Mouse (Mus musculus) kidney, adult 8-10 months (tissue): ENCODE measurements around the gene Rnf135.
"Not testable (repeated sequence)": the region's sequence is repeated elsewhere in the genome, so short reads cannot be mapped to it uniquely, and the experiment has no call there.

ENCODE experiments used
- DNase-seq, 2 experiments: peaks; one replicate each; pipeline ENCODE4 v3.0.0; 2022

The Rnf135 gene

DNA sequence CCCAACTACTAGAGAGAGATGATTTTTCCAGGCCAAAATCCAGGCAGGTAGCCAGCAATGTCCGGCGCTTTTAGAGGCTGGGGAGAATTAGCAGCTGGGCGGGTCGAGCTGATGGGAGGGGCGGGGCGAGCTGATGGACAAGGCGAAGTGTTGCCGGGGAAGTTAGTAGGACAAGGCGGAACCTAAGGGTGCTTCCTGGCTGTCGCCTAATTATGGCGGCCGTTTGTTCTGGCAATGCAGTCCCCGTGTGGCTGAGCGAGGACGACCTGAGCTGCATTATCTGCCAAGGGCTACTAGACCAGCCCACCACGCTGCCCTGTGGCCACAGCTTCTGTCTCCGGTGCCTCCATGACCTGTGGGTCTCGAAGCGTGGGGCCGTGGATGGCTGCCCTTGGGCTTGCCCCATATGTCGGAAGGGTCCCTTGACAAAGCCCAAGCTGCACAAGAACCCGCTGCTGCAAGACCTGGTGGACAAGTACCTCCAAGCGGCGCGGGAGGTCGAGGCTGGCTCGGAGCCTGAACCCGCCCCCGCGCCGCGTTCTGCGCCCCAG, at the start of gene Rnf135:
Gene Rnf135, plus strand, starts transcription at position 147 of the 551 bp plus-strand sequence.
- peak; percentile 94 to 96 for DNase-seq

DNA sequence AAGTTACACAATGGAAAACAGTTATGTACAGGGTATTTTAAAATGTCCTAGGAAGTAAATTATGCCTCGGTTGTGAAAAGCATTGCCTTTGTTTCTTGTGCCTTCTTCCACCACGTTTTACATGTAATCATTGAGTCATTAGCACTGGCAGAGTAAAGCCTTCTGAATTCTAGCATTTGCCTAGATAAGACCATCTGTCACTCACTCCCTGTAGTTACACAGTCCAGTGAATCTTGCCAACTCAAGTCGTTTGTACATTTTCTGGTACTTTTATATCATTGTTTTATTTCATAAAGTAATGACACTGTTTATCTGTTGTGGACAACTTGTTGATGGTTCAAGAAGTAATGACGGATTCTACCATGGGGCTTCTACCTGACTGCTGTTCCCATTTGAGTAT, 48.9 kb upstream of the Rnf135 start:
- no peak for DNase-seq

DNA sequence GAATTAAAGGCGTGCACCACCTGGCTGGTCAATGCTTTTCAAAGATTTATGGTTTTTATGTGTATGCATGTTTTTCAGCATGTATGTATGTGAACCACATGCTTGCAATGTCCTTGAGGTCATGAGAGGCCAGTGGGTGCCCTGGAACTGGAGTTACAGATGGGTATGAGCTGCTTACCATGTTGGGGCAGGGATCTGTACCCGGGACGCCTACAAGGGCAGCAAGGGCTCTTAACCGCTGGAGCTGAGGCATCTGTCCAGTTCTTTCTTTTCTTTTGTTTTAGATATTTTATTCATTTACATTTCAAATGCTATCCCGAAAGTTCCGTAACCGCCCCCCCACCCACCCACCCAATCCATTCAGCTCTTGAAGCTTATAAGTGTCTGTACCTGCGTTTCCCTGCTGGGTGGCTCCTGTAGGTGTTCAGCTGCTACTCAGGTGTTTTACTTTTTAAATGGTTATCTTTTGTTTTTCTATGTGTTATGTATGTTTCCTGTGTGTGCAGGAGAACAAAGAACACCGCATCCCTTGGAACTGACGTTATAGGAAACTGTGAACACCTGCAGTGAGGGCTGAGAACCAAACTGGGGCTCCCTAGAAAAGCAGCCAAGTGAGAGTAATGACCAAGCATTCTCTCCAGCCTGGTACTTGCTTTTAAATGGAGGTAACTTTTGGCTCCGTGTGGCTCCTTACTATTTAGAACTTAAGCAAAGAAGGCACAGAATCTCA, 47.5 kb upstream of the Rnf135 start:
- no peak for DNase-seq

DNA sequence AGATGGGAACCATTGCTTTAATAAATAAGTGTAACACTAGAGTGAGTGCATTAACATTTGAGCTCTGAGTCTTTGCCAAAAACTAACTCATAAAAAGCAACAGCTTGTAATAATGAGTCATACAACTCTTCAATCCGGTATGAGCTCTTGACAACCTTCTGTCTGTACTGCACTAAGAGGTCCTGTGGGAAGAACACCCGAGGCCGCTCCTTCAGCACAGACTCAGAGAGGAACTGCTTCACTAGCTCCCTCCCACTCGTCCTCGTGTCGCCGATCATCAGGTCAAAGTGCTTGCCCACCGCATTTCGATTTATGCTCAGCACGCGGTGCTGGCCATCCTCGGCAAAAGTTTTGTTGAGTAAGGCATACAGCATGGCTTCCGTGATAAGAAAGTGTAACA, 46.9 kb upstream of the Rnf135 start:
- no peak for DNase-seq

DNA sequence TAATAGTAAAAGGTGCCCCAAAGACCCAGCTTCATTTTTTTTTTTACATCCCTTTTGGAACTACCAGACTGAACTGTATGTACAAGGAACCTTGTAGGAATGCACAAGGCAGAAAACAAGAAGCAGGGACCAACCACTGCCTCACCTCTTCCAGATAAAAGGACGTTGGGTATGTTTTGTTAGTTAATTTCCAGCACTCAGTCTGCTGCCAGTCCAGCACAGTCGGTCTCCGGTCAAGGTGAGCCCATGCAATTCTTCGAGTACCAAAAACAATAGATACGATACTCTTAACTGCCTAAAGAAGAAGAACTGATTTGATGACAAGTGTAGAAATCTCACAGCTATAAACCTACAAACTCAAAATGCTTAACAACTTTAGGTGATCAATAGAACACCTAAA, 45.9 kb upstream of the Rnf135 start:
- DNase-seq, result no peak

DNA sequence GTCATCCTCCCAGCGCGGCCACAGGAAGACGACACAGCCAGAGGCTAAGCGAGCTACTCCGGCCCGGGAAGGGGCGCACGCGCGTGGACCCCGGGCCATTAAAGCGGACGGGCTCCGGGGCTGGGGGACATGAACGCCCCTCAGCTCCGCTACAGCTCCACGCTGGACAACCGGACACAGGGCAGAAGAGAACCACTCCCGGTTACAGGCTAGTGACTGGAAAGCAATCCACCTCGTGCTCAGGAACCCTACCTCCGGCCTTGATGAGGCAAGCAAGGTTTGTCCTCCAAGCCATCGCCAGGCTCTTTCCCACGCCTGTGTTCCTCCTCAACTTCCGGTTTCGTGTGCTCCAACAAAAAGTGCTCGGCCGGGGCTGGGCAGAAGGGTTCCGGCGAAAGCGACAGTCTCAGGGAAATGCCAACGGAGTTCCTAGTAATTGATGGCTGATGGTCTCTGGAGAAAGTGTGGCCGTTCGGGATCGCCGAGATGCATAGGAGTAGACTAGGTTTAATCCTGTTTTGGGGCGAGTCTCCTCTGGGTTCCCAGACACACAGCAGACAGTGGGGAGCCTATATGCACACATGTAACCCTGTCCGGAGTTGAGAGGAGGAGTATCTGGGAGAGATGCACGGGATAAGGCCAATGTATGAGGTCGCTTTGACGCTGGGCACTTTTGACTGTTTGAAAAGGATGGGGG, 41.7 kb upstream of the Rnf135 start, which contains the start of gene Tefm:
Gene Tefm, minus strand, starts transcription at position 351 of the 697 bp plus-strand sequence.
- DNase-seq, result peak; percentile 72 to 85

DNA sequence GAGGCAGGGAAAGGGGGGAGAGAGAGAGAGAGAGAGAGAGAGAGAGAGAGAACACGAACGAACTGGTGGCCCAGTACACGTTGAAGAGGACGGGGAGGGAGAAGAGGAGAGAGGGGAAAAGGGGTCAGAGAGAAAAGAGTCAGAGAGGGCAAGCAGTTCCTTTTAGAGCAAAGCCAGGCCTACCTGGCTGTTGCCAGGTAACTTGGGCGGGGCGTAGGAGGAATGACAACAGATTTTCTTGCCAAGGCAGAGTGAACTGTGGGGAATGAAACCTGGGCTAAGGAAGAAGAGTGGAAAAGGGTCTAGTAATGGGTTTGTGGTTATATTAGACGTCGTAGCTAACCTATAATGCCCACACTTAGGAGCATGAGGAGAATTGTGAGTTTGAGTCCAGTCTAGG, 40.8 kb upstream of the Rnf135 start:
- DNase-seq, result no peak

DNA sequence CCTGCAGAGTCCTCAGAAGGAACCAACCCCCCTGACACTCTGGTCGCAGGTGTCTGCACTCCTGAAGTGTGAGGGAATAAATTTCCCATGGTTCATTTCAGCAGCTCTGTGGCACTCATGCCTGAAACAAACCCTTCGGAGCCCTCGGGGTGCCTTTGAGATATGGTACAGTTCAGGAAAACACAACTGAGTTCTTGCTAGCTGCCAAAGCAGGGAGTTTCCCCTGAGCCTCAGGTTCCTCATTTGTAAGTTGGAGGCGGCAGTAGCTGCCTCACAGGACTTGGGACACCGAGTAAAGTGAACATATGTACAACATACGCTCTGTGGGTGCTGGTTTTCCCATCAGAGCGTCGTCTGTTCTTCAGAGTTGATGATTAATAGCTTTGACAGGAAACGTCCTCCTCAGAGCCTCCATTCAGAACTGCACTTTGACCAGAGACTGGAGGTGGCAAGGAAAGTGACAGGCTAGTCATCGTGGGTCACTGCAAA, 37.8 kb upstream of the Rnf135 start:
- peak; percentile 58 to 65 for DNase-seq

DNA sequence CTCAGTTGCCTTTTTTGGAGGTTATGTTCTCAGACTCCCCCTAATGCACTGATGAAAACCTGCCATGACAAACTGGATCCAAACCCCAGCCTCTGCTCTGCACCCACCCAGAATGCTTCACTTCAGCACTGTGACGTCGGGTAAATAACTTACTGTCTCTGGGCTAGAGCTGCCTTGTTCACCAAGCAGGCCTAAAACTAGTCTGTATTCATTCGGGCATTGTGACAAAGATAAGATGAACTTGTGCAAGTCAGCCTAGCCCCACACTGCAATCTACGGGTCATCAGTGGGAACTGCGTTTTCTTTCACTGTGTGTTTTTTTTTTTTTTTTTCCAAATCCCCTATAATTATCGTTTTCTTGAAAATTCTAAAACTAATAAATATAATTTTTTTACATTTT, 35.9 kb upstream of the Rnf135 start:
- no peak for DNase-seq

DNA sequence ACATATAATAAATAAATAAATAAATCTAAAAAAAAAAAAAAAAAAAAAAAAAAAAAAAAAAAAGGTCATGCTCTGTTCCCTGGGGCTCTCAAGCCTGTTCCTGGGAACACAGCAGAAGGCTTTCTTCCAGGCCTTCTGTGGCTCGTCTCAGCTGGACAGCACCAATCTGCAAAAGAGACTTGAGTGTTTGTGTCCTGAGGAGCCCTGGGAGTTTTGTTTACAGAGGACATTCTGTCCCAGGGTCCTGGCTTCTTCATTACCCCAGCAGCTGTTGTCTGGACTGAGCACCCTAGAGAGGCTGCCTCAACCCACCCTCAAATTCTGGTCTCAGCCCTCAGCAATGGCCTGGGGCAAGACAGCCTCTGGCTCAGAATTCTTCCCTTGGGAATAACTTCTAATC, 35.3 kb upstream of the Rnf135 start:
- peak in 1 of 2 experiments; percentile 59 for DNase-seq

DNA sequence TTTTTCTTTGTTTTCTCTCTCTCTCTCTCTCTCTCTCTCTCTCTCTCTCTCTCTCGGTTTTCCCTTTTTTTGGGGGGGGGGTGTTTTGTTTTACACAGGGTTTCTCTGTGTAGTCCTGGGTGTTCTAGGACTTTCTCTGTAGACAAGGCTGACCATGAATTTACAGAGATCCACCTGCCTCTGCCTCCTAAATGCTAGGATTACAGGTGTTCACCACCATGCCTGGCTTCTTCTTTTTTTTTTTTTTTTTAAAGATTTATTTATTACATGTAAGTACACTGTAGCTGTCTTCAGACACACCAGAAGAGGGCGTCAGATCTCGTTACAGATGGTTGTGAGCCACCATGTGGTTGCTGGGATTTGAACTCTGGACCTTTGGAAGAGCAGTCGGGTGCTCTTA, 34.7 kb upstream of the Rnf135 start:
- not testable (repeated sequence) for DNase-seq

DNA sequence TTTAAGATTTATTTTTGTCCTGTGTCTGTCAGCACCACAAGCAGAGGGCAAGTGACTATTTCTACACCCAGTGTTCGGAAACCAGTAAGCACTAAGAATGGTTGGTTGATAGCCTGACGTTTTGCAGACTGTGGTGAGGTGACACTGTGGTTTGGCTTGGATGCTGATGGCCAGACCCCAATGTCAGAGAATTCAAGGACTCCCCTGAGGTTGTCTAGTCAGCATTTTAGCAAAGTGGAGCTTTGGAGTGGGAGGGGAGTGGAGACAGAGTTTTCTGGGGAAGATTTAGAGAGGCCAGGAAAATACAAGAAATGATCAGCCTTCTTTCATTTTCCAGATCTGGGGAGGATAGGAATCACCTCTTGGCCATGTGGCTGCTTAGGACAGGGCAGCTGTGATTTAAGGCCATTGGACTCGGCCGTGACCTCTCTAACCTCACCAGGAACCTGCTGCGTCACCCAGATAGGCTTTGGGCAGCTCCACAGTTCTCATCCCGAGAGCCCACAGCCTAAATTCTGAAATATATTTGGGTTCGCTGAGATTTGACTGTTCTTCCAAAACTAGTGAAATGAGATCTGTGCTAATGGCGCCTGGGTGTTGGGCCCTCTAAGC, 34.1 kb upstream of the Rnf135 start:
- DNase-seq, result no peak

DNA sequence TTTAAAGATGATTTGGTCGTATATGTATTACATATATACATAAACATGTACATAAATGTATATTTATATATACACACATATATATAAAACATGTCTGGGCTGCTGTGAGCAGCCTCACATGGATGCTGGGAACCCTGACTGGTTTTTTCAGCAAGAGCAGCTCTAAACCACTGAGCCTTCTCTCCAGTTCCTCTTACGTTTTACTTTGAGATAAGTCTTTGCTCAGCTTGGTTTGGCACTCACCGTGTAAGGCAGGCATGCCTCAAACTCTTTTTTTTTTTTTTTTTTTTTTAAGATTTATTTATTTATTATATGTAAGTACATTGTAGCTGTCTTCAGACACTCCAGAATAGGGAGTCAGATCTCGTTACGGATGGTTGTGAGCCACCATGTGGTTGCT, 33.1 kb upstream of the Rnf135 start:
- DNase-seq, result no peak

DNA sequence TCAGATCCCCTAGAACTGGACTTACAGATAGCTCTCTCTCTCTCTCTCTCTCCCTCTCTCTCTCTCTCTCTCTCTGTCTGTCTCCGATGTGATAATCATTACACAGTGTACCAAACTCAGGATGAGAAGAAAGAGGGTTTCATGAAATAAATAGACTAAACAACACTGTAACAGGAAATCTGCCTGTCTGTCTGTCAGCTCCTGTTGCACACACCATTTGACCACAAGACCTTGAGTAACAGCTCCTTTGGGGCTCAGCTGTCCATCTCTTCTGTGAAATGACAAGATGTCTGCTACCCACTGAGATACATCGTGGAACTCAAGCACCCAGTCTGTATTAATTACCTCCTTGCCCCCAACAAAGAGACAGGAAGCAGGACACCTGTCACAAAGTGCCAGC, 32.1 kb upstream of the Rnf135 start:
- no peak for DNase-seq

DNA sequence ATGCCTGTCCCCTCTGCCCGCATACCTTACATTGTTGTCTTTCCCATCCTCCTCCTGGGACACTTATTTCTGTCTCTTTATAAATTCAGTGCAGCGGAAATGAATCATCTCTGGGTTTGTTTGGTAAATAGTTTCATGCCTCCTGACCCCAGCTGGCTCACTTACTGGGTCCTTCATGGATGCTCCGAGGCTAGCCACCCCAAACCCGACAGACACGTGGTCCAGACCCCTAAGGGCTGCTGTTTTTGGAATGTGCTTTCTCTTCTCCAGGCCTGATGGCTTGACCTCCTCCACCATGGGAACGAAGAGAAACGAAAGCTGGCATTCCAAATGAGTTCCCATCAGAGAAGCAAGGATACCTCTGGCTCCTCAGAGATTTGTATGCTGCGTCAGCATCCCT, 31.3 kb upstream of the Rnf135 start:
- peak in 1 of 2 experiments; percentile 41 for DNase-seq

DNA sequence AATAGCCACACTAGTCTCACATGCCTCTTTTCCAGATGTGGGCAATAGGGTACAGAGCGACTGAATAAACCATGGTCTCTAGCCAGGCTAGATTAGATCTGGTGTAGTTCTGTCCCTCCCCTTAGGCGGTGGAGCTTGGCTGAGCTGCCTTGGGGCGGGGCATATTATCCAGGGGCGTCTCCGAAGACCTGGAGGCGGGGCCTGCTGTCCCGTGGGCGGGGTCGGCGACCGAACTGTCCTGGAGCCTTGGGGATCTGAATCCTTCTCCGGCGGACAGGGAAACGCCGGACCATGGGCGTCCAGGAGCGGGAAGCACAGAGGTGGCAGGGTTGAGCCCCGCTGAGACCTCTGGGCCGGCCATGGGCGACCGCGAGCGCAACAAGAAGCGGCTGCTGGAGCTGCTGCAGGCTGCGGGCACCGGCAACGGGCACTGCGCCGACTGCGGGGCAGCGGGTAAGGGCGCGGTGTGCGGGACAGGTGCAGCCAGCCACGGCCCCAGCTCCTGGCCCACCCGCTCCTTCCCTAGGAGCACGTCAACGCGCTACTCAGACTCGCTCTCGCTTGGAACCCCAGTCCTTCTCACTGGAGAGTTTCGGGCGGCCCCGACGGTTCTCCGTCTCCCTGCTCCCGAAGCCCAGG, 29.7 kb upstream of the Rnf135 start, which contains the start of gene Adap2:
Gene Adap2, plus strand, starts transcription at position 249 of the 639 bp plus-strand sequence.
- DNase-seq, result peak; percentile 94 to 97

DNA sequence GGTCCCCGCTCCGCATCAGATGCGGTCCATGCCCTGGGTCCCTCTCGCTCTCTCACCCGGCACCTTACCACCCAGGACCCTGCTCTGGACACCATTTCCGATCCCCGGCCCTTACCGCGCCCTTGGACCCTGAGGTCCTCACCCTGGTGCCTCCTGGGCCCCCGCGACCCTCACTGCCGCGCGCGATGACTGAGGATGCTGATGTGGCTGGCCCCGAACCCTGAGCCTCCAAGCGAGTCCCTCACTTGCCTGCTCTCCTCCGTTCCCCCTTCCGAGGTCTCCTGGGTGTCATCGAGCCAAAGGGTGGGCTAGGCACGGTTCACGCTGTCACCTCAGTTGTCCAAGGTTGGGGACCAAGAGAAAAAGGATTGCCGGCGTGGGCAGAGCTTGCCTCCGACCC, 29.1 kb upstream of the Rnf135 start:
- DNase-seq, result no peak

DNA sequence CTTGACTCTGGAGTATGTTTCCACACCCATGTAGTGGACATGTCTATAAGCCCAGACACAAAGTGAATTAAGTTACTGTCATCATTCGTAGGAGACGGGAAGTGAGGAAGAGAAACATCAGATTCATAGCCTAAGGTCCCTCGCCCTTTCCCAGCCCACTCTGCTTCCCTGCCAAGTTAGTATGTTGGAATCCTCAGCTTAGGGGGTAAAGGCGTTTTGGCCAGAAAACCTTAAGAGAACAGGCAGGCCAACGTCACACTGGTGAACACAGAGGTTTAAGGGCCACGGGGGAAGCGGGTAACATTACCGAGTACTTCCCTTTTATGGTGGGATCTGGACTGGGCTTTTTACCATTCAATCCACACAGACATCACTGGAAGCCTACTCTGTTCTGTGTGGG, 28.1 kb upstream of the Rnf135 start:
- no peak for DNase-seq

DNA sequence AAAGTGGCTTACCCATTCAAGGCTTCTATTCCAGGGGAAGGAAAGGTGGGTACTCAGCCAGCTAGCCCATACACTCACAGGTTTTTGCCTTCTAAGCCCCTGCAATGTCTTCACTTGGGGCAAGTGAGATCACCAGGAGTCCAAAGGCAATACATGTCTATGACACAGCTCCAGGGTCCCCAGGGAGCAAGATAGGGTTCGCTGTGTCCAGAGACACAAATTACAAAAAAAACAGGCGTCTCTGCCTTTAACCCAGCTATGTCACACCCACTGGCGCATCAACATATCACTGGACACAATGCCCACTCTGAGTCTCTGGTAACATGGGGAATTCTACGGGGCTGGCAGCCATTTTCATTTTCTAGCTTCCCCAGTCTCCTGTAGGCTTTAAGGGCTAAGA, 27.7 kb upstream of the Rnf135 start:
- DNase-seq, result no peak

DNA sequence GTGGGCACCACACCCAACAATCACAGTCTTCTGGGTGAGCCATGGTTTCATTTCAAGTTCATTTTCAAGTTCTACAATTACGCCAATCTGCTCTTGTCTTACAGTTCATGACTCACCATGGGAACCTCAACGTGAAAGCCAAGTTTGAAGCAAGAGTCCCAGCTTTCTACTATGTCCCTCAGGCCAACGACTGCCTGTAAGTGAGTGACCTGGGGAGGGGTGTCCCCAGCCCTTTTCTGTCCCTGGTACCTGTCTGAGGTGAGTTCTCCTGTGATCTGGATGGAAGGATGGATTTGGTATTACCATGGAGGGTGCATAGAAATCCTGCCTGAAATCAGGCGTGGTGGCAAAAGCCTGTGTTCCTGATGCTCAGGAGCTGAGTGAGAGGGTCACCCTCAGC, 26.8 kb upstream of the Rnf135 start:
- no peak for DNase-seq

DNA sequence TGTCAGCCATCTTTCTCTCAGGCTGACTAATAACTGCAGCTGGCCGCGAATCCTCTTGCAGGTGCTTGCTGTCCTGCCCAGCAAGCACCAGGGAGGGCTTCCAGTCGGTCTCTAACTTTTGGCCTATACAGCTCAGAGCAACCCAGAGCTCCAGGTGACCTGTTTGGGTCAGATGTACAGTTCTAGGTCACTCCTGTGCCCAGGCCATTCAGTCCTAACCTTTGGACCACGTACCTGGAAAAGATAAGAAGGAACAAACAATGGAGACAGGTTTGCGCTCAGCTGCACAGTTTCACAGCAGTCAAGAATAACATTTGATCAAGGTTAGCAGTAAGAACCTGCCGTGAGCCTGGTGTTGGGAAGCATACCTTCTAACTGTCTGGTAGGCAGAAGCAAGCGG, 24.6 kb upstream of the Rnf135 start:
- no peak for DNase-seq

DNA sequence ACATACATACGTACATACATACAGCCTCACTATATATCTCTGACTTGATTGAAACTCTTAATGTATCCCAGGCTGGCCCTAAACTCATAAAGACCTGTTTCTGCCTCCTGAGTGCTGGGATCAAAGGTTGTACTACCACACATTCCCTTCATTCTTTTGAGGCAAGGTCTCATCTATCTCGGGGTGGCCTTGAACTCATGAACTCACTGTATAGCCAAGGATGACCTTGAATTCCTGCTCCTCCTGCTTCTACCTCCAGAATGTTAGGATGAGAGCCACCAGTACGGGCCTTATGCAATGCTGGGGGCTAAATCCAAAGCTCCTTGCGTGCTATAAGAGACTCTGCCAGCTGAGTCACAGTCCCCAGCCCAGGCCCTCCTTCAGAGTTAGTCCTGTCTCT, 22.6 kb upstream of the Rnf135 start:
- DNase-seq, result no peak
